Mouse (Mus musculus): ENCODE measurements around the gene Gm5890. TPM values are rescaled to one million over a fixed set of nuclear protein-coding genes. Genes with fewer than 3 reads are reported as not detected.
"Not testable (repeated sequence)": the region's sequence is repeated elsewhere in the genome, so short reads cannot be mapped to it uniquely, and the experiment has no call there.

Gm5890 gene
- not detected in 2 replicates for polyA plus RNA-seq (2016; fragmentation: Nextera tagmentation; extraction: Ambion mirVana)

- not testable (repeated sequence) for H3K36me3 ChIP-seq; H3K9me3 ChIP-seq (replicated peaks); DNase-seq (ENCODE audit: low spot score); H3K4me1 ChIP-seq; H3K27ac ChIP-seq; H3K27me3 ChIP-seq (ENCODE audit: low read depth, poor library complexity, severe bottlenecking); H3K4me3 ChIP-seq
- WGBS = no CpG with 5 or more reads among the region's 3 CpGs
These were observed at the start of gene Gm5890 for GRCm38 (mm10) chr7:20262734-20263133. Gene Gm5890 (minus strand): TSS chr7:20262834.

GRCm38 (mm10) chr7:20233728-20234127 lies 28.9 kb downstream of the Gm5890 start, which contains the start of gene Gm4498:
Gene Gm4498 (minus strand): TSS chr7:20233828.
- H3K27me3 ChIP-seq (ENCODE audit: low read depth, poor library complexity, severe bottlenecking); H3K4me1 ChIP-seq; H3K36me3 ChIP-seq; H3K4me3 ChIP-seq; H3K9me3 ChIP-seq (replicated peaks); H3K27ac ChIP-seq; DNase-seq (ENCODE audit: low spot score): not testable (repeated sequence)
- WGBS = no CpG with 5 or more reads among the region's 2 CpGs

Other genes starting within 250 kb of the Gm5890 start
- not detected in 2 replicates for gene Vmn1r91, start 163.2 kb downstream of the Gm5890 start, polyA plus RNA-seq (2016; fragmentation: Nextera tagmentation; extraction: Ambion mirVana)
- gene Gm16442, start 140.3 kb downstream of the Gm5890 start, polyA plus RNA-seq (2016; fragmentation: Nextera tagmentation; extraction: Ambion mirVana) = not detected in 2 replicates
- not detected in 2 replicates for gene Vmn1r93, start 123.7 kb downstream of the Gm5890 start, polyA plus RNA-seq (2016; fragmentation: Nextera tagmentation; extraction: Ambion mirVana)
- not detected in 2 replicates for gene Vmn1r94, start 94.5 kb downstream of the Gm5890 start, polyA plus RNA-seq (2016; fragmentation: Nextera tagmentation; extraction: Ambion mirVana)
- gene Vmn1r95, start 69.1 kb downstream of the Gm5890 start, polyA plus RNA-seq (2016; fragmentation: Nextera tagmentation; extraction: Ambion mirVana) = not detected in 2 replicates
- gene Gm6164, start 57.2 kb downstream of the Gm5890 start, polyA plus RNA-seq (2016; fragmentation: Nextera tagmentation; extraction: Ambion mirVana) = not detected in 2 replicates
- gene Gm4498, start 29.0 kb downstream of the Gm5890 start, polyA plus RNA-seq (2016; fragmentation: Nextera tagmentation; extraction: Ambion mirVana) = not detected in 2 replicates
- not detected in 2 replicates for gene Gm4133, start 71.2 kb upstream of the Gm5890 start, polyA plus RNA-seq (2016; fragmentation: Nextera tagmentation; extraction: Ambion mirVana)
- not detected in 2 replicates for gene Gm5728, start 112.6 kb upstream of the Gm5890 start, polyA plus RNA-seq (2016; fragmentation: Nextera tagmentation; extraction: Ambion mirVana)
- gene Vmn1r100, start 155.1 kb upstream of the Gm5890 start, polyA plus RNA-seq (2016; fragmentation: Nextera tagmentation; extraction: Ambion mirVana) = not detected in 2 replicates
- gene Vmn1r101, start 179.8 kb upstream of the Gm5890 start, polyA plus RNA-seq (2016; fragmentation: Nextera tagmentation; extraction: Ambion mirVana) = not detected in 2 replicates
- not detected in 2 replicates for gene Gm10670, start 212.1 kb upstream of the Gm5890 start, polyA plus RNA-seq (2016; fragmentation: Nextera tagmentation; extraction: Ambion mirVana)
- not detected in 2 replicates for gene Vmn1r103, start 247.7 kb upstream of the Gm5890 start, polyA plus RNA-seq (2016; fragmentation: Nextera tagmentation; extraction: Ambion mirVana)

Data from limb, embryonic 10.5 days (tissue).